Mouse (Mus musculus): ENCODE data around the gene Nsmce1. TPM values are rescaled to one million over a fixed set of nuclear protein-coding genes. Genes with fewer than 3 reads are reported as not detected.
A peak's percentile ranks its signal among the peaks of the same experiment; 100 is the strongest.

The Nsmce1 gene
- polyA plus RNA-seq, 1 experiment from 2014 or later = 116 TPM

GRCm38 (mm10) chr7:125470901-125471300, 20.5 kb downstream of the Nsmce1 start:
- no peak for ATAC-seq (ENCODE audit: insufficient number of reproducible peaks, insufficient read depth, low FRiP score, low TSS enrichment, low read depth)
- no peaks in the 10 kb centered on the region for H3K9me3 ChIP-seq
- H3K9ac ChIP-seq = no peak overlapping the region
- WGBS = 90% methylated on average over 4 of the region's 4 CpGs
- no peak overlapping the region for H3K4me3 ChIP-seq
- no peak overlapping the region for H3K4me2 ChIP-seq
- no peak overlapping the region for H3K27ac ChIP-seq
- no peaks in the 10 kb centered on the region for H3K27me3 ChIP-seq
- H3K4me1 ChIP-seq = peaks cover 32% of the 10 kb centered on the region
- peaks cover 60% of the 10 kb centered on the region for H3K36me3 ChIP-seq

DNA sequence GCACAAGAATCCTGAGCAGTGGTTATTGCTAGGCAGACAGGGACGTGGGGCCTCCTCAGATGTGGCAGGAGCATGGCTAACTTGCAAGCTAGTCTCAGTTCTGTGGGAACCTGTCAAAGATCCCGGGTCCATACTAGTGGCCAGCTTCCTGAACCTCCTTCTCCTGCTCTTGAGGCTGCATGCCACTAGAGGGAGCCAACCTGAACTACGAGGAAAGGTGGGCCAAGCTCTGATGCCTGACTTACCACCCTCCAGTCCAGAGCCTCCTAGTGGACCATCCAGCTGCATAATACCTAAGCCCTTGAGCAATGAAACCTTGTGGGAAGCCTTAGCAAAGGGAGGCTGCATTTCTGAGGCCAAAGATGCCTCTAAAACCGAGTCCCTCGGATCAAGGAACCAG, 21.5 kb downstream of the Nsmce1 start:
- Histone ChIP-seq H3K27me3 (no peaks in the 10 kb centered on the region), H3K36me3 (peaks cover 64% of the 10 kb centered on the region), H3K9me3 (no peaks in the 10 kb centered on the region), H3K27ac (no peak overlapping the region), H3K4me1 (peaks cover 24% of the 10 kb centered on the region), H3K4me3 (no peak overlapping the region), H3K4me2 (no peak overlapping the region), H3K9ac (no peak overlapping the region)
- no peak for ATAC-seq (ENCODE audit: insufficient number of reproducible peaks, insufficient read depth, low FRiP score, low TSS enrichment, low read depth)
- WGBS = 24% methylated on average over 5 of the region's 5 CpGs

DNA sequence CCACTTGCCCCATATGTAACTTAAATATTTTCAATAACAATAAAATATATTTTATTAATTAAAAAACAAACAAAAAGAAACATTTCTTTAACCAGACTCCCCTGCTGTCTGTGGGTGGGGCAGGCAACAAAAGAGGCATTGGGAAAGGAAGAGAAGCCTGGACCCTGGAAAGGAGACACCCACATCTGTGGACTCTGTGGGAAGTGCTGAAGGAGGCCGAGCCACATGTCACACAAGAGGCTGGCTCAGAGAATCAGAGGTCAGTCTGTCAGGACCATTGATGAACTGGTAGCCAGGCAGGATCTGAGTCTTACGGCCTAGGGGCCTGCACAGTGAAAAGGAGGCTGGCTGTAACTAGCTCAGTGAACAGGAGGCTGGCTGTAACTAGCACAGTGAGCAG, 29.2 kb downstream of the Nsmce1 start:
- 32% methylated on average over 2 of the region's 2 CpGs for WGBS
- Histone ChIP-seq H3K4me3 (no peak overlapping the region), H3K36me3 (peaks cover 33% of the 10 kb centered on the region), H3K9ac (peak overlapping the region; percentile 36; the same call in 1 of the 2 replicates), H3K4me1 (peaks cover 9% of the 10 kb centered on the region), H3K9me3 (no peaks in the 10 kb centered on the region), H3K27ac (no peak overlapping the region), H3K27me3 (no peaks in the 10 kb centered on the region), H3K4me2 (no peak overlapping the region)
- ATAC-seq (ENCODE audit: insufficient number of reproducible peaks, insufficient read depth, low FRiP score, low TSS enrichment, low read depth) = no peak

DNA sequence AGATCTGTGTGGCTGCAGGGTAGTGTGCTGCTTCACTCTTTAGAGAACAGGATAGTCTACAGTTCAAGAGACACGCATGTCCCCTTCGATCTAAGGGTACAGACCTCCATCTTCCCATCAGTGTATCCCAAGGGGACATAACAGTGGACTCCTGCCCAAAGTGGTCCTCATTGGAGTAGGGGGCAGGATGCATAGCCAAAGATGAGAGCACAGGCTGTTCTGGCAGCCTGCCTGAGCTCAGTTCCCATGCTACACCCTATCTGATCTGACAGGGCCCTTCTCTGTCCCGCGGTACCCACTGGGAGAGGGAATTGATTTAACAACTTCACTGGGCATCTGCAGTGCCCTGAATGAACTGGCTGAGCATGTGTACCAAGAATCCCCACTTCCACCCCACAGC, 37.7 kb downstream of the Nsmce1 start:
- 97% methylated on average over 4 of the region's 4 CpGs for WGBS
- H3K36me3 ChIP-seq = peaks cover 35% of the 10 kb centered on the region
- peaks cover 6% of the 10 kb centered on the region; the same call in 1 of the 2 replicates for H3K4me1 ChIP-seq
- no peaks in the 10 kb centered on the region for H3K9me3 ChIP-seq
- no peak for ATAC-seq (ENCODE audit: insufficient number of reproducible peaks, insufficient read depth, low FRiP score, low TSS enrichment, low read depth)
- no peak overlapping the region for H3K27ac ChIP-seq
- H3K4me2 ChIP-seq = no peak overlapping the region
- H3K9ac ChIP-seq = no peak overlapping the region
- H3K4me3 ChIP-seq = no peak overlapping the region
- H3K27me3 ChIP-seq = no peaks in the 10 kb centered on the region

GRCm38 (mm10) chr7:125451078-125451477, 40.3 kb downstream of the Nsmce1 start:
- H3K9ac ChIP-seq = no peak overlapping the region
- H3K4me2 ChIP-seq = no peak overlapping the region
- H3K36me3 ChIP-seq = peaks cover 25% of the 10 kb centered on the region
- no peaks in the 10 kb centered on the region for H3K9me3 ChIP-seq
- WGBS = 82% methylated on average over 2 of the region's 2 CpGs
- ATAC-seq (ENCODE audit: insufficient number of reproducible peaks, insufficient read depth, low FRiP score, low TSS enrichment, low read depth) = no peak
- peaks cover 6% of the 10 kb centered on the region; the same call in 1 of the 2 replicates for H3K4me1 ChIP-seq
- no peaks in the 10 kb centered on the region for H3K27me3 ChIP-seq
- no peak overlapping the region for H3K4me3 ChIP-seq
- H3K27ac ChIP-seq = 0 out of 2 replicates have a peak overlapping the region, but pooled peaks have one; percentile 35

GRCm38 (mm10) chr7:125450678-125451077, 40.7 kb downstream of the Nsmce1 start:
- Histone ChIP-seq H3K9ac (0 out of 2 replicates have a peak overlapping the region, but pooled peaks have one; percentile 0), H3K4me1 (peaks cover 9% of the 10 kb centered on the region), H3K36me3 (peaks cover 21% of the 10 kb centered on the region), H3K27me3 (no peaks in the 10 kb centered on the region), H3K4me3 (no peak overlapping the region), H3K27ac (0 out of 2 replicates have a peak overlapping the region, but pooled peaks have one; percentile 35), H3K4me2 (no peak overlapping the region), H3K9me3 (no peaks in the 10 kb centered on the region)
- ATAC-seq (ENCODE audit: insufficient number of reproducible peaks, insufficient read depth, low FRiP score, low TSS enrichment, low read depth) = no peak
- WGBS = 71% methylated on average over 1 of the region's 1 CpGs

GRCm38 (mm10) chr7:125444464-125445401, 46.7 kb downstream of the Nsmce1 start, which contains the start of gene Kdm8:
Gene Kdm8, plus strand, starts transcription at chr7:125444676.
- peak; percentile 90 for ATAC-seq (ENCODE audit: insufficient number of reproducible peaks, insufficient read depth, low FRiP score, low TSS enrichment, low read depth)
- peak within 1 kb of the TSS; percentile 83 for H3K9ac ChIP-seq
- no peaks in the 10 kb centered on the region for H3K9me3 ChIP-seq
- H3K27me3 ChIP-seq = no peaks in the 10 kb centered on the region
- 2% methylated on average over 61 of the region's 61 CpGs for WGBS
- H3K27ac ChIP-seq = peak within 1 kb of the TSS; percentile 98
- no peaks in the 10 kb centered on the region for H3K36me3 ChIP-seq
- H3K4me3 ChIP-seq = peak within 1 kb of the TSS; percentile 65
- H3K4me1 ChIP-seq = peaks cover 18% of the 10 kb centered on the region
- H3K4me2 ChIP-seq = peak within 1 kb of the TSS; percentile 87

- ATAC-seq (ENCODE audit: insufficient number of reproducible peaks, insufficient read depth, low FRiP score, low TSS enrichment, low read depth) = 0 out of 2 replicates have a peak, but pooled peaks have one; percentile 6
- no peaks in the 10 kb centered on the region for H3K27me3 ChIP-seq
- 23% methylated on average over 10 of the region's 10 CpGs for WGBS
Observed at GRCm38 (mm10) chr7:125444076-125444463, 47.3 kb downstream of the Nsmce1 start.

DNA sequence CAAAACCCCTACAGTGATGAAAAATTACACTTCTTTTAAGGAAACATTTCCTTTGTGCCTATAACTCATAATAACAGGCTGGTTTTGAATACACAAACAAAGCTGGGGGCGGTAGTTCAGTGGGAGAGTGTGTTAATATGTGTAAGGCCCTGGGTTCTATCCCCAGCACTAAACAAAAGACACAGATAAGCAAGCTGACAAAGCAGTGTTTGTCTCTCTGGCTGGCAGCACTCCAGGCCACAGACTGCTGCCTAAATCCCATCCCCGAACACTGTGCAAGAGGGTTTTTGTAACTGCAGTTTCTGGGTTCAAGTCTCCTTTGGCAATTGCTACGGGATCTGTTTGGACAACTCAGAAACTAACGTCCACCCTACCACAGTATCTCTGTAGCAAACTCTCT, 49.1 kb downstream of the Nsmce1 start:
- no peaks in the 10 kb centered on the region for H3K9me3 ChIP-seq
- H3K36me3 ChIP-seq = no peaks in the 10 kb centered on the region
- no peak overlapping the region for H3K4me3 ChIP-seq
- 75% methylated on average over 4 of the region's 4 CpGs for WGBS
- ATAC-seq (ENCODE audit: insufficient number of reproducible peaks, insufficient read depth, low FRiP score, low TSS enrichment, low read depth) = no peak
- H3K4me2 ChIP-seq = no peak overlapping the region
- H3K27ac ChIP-seq = no peak overlapping the region
- peaks cover 18% of the 10 kb centered on the region for H3K4me1 ChIP-seq
- H3K27me3 ChIP-seq = no peaks in the 10 kb centered on the region
- H3K9ac ChIP-seq = no peak overlapping the region

More at GRCm38 (mm10) chr7:125444076-125444463, 47.3 kb downstream of the Nsmce1 start:
- peaks cover 18% of the 10 kb centered on the region for H3K4me1 ChIP-seq
- H3K9me3 ChIP-seq = no peaks in the 10 kb centered on the region
- peak overlapping the region; percentile 98 for H3K27ac ChIP-seq
- H3K36me3 ChIP-seq = no peaks in the 10 kb centered on the region
- H3K9ac ChIP-seq = peak overlapping the region; percentile 83
- peak overlapping the region; percentile 65 for H3K4me3 ChIP-seq
- peak overlapping the region; percentile 87 for H3K4me2 ChIP-seq

DNA sequence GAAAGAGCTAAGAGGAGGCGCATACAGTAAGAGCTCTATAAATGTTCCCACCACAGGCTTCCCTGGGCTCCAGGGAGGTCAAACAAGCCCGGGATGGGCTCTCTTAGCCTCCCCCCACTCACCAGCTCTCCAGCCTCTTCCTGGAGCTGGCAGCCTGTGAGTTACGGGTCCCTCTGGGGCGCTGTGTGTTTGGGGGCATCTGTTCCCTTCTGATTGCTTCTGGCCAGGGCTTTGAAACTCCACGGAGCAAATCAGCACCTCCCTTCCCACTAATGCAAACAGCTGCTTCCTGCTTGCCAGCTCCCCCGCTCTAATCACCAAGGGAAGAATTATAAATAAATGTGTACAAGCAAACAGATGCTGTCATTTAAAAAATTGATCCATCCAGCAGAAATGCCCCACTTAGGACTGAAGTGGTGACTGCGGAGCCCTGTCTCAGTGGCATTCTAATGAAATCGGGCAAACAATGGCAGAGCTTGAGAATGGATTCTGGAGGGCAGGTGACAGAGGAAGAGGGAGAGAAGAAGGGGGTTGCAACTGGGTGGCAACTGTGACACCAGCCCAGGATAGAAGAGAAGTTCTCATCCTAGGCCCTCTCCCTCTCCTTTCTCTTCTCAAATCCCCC, 56.6 kb downstream of the Nsmce1 start:
- Histone ChIP-seq H3K9me3 (peaks cover 3% of the 10 kb centered on the region; the same call in 1 of the 2 replicates), H3K4me1 (peaks cover 7% of the 10 kb centered on the region; the same call in 1 of the 2 replicates), H3K4me2 (no peak overlapping the region), H3K4me3 (no peak overlapping the region), H3K27me3 (no peaks in the 10 kb centered on the region), H3K27ac (no peak overlapping the region), H3K36me3 (no peaks in the 10 kb centered on the region), H3K9ac (0 out of 2 replicates have a peak overlapping the region, but pooled peaks have one; percentile 1)
- ATAC-seq (ENCODE audit: insufficient number of reproducible peaks, insufficient read depth, low FRiP score, low TSS enrichment, low read depth) = no peak
- WGBS = 43% methylated on average over 8 of the region's 8 CpGs

DNA sequence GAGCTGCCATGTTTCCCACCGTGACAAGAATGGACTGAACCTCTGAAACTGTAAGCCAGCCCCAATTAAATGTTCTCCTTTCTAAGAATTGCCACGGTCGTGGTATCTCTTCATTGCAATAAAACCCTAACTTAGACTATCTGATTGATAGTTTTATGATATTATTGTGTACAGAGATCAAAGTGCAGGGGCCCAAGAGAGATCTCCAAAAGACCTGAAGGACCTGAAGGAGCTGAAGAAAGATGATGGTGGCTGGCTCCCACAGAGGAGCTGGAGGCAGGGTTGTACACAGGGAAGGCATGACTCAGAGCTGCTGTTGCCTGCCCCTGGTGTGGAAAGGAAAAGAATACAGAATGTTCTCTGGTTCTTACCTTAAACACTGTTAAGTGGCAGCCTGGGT, 57.5 kb downstream of the Nsmce1 start:
- H3K9ac ChIP-seq = no peak overlapping the region
- no peaks in the 10 kb centered on the region for H3K27me3 ChIP-seq
- peaks cover 7% of the 10 kb centered on the region; the same call in 1 of the 2 replicates for H3K4me1 ChIP-seq
- no peak overlapping the region for H3K4me3 ChIP-seq
- ATAC-seq (ENCODE audit: insufficient number of reproducible peaks, insufficient read depth, low FRiP score, low TSS enrichment, low read depth) = no peak
- no peaks in the 10 kb centered on the region for H3K36me3 ChIP-seq
- H3K4me2 ChIP-seq = no peak overlapping the region
- H3K27ac ChIP-seq = no peak overlapping the region
- WGBS = 89% methylated on average over 3 of the region's 3 CpGs
- H3K9me3 ChIP-seq = peaks cover 3% of the 10 kb centered on the region; the same call in 1 of the 2 replicates

All from embryonic facial prominence, embryonic 13.5 days (tissue).